ENCODE assay signal across 15 mouse cellular contexts in the genomic region with DNA sequence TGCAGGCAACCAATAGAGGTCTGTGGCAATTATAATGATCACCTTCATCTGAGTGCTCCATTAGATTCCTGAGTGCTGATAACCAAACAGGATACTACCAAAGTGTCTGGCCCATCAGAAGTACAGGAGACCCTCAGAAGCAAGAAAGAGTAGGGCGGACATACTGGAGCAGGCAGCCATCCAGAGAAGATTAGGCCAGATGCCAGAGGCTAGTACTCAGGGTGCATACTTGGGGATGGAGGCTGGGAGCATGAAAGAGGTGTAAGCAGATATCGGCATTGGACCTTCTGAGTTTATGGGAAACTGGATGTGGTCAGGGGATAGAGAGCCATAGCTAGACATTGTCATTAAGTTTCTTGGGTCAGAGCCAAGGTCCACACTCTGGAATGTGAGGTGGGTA.
"Had no signal": no experiment of that assay in that cellular context is flagged by ENCODE, and none has a peak within 500 bp of the region (broad histone marks: within the 10 kb centered on the region; RNA-seq: fewer than 3 reads in every experiment).

No protein-coding gene starts in this region.

- H3K4me1 ChIP-seq: midbrain, embryonic 13.5 days; midbrain, embryonic 15.5 days; neural tube, embryonic 12.5 days; stomach, embryonic 15.5 days had no signal

- H3K27ac ChIP-seq: macrophage; midbrain, embryonic 13.5 days; midbrain, embryonic 15.5 days; neural tube, embryonic 12.5 days; stomach, embryonic 15.5 days; stomach, postnatal 0 days had no signal

- DNase-seq: liver, postnatal 0 days; lung, adult 2 months; lung, postnatal 10 days; right cerebral cortex, postnatal 14 days; thymus, adult 2 months; thymus, postnatal 25 days; thymus, postnatal 4 days had no signal

- H3K9ac ChIP-seq: liver, postnatal 0 days; midbrain, embryonic 13.5 days; midbrain, embryonic 15.5 days; neural tube, embryonic 12.5 days; stomach, embryonic 15.5 days had no signal

- H3K4me2 ChIP-seq: midbrain, embryonic 11.5 days; midbrain, embryonic 13.5 days; midbrain, embryonic 15.5 days; neural tube, embryonic 12.5 days; stomach, embryonic 15.5 days had no signal

- H3K4me3 ChIP-seq: megakaryocyte, embryonic 14.5 days; midbrain, embryonic 13.5 days; midbrain, embryonic 15.5 days; neural tube, embryonic 12.5 days; stomach, embryonic 15.5 days had no signal

- H3K9me3 ChIP-seq: megakaryocyte, embryonic 14.5 days; midbrain, embryonic 13.5 days; midbrain, embryonic 15.5 days; neural tube, embryonic 12.5 days; stomach, embryonic 15.5 days had no signal

- ATAC-seq: liver, postnatal 0 days; midbrain, embryonic 13.5 days; midbrain, embryonic 15.5 days had no signal

- H3K27me3 ChIP-seq: megakaryocyte, embryonic 14.5 days; midbrain, embryonic 13.5 days; midbrain, embryonic 15.5 days; neural tube, embryonic 12.5 days; stomach, embryonic 15.5 days had no signal
